Mouse (Mus musculus) bone marrow macrophage, adult 2 months (primary cell): ENCODE results near the gene Uba7. TPM values are rescaled to one million over a fixed set of nuclear protein-coding genes. Genes with fewer than 3 reads are reported as not detected.
A peak's percentile ranks its signal among the peaks of the same experiment; 100 is the strongest.

Experiments used
- H3K27ac ChIP-seq: 2 replicates; pipeline ENCODE4 v1.5.1; 2012; ENCODE audit warnings: low read depth, low read length; ENCODE audit not compliant: insufficient read depth
- H3K4me1 ChIP-seq: 2 replicates; pipeline ENCODE4 v1.6.1; 2012; ENCODE audit warnings: low read length; ENCODE audit not compliant: control insufficient read depth, insufficient read depth
- H3K4me3 ChIP-seq: 2 replicates; pipeline ENCODE4 v1.5.1; 2012; ENCODE audit warnings: mild to moderate bottlenecking, low read length, moderate library complexity; ENCODE audit not compliant: insufficient read depth
- CTCF ChIP-seq: IDR thresholded peaks from 2 replicates; pipeline ENCODE4 v1.5.1; 2012; ENCODE audit warnings: low read depth, mild to moderate bottlenecking, low read length, moderate library complexity
- POLR2A ChIP-seq: IDR thresholded peaks from 2 replicates; pipeline ENCODE4 v1.6.1; 2012; ENCODE audit warnings: mild to moderate bottlenecking, low read depth, low read length, borderline replicate concordance
- polyA plus RNA-seq: library from polyadenylated mRNA; stranded (reverse); fragments of >200 nt; gene quantifications from 2 replicates; pipeline ENCODE4 v1.2.4, GENCODE M21; 2012; ENCODE audit not compliant: missing spikeins, insufficient read depth, insufficient read length

The Uba7 gene
- polyA plus RNA-seq, 1 experiment = 157 TPM

GRCm38 (mm10) chr9:107986376-107986775 lies 11.1 kb downstream of the Uba7 start:
- TF ChIP-seq CTCF (peak; percentile 59), POLR2A (no peak)
- H3K27ac ChIP-seq = no peak overlapping the region
- peaks cover 35% of the 10 kb centered on the region for H3K4me1 ChIP-seq

GRCm38 (mm10) chr9:107987950-107988349 lies 12.6 kb downstream of the Uba7 start:
- TF ChIP-seq POLR2A (no peak), CTCF (no peak)
- Histone ChIP-seq H3K4me3 (no peak overlapping the region), H3K27ac (no peak overlapping the region), H3K4me1 (peaks cover 23% of the 10 kb centered on the region)

More at GRCm38 (mm10) chr9:107986376-107986775, 11.1 kb downstream of the Uba7 start:
- peak overlapping the region; percentile 86 for H3K4me3 ChIP-seq

GRCm38 (mm10) chr9:107992197-107992596 lies 16.9 kb downstream of the Uba7 start, which contains the start of gene Cdhr4:
TSS of gene Cdhr4 (plus strand) at chr9:107992497.
- TF ChIP-seq CTCF (no peak), POLR2A (no peak)
- Histone ChIP-seq H3K4me3 (no peak within 1 kb of the TSS), H3K4me1 (peaks cover 21% of the 10 kb centered on the region), H3K27ac (no peak within 1 kb of the TSS)

GRCm38 (mm10) chr9:107993013-107993412 lies 17.7 kb downstream of the Uba7 start:
- no peak overlapping the region for H3K27ac ChIP-seq
- H3K4me1 ChIP-seq = peaks cover 23% of the 10 kb centered on the region
- TF ChIP-seq POLR2A = no peak
- no peak for TF ChIP-seq CTCF
- H3K4me3 ChIP-seq = no peak overlapping the region

- H3K4me3 ChIP-seq = no peak overlapping the region
- peaks cover 27% of the 10 kb centered on the region for H3K4me1 ChIP-seq
- H3K27ac ChIP-seq = peak overlapping the region; percentile 54
These were observed 19.2 kb downstream of the Uba7 start for GRCm38 (mm10) chr9:107994464-107994863.

GRCm38 (mm10) chr9:107995513-107995912 lies 20.2 kb downstream of the Uba7 start:
- H3K27ac ChIP-seq = no peak overlapping the region
- peaks cover 27% of the 10 kb centered on the region for H3K4me1 ChIP-seq
- TF ChIP-seq CTCF = no peak
- no peak for TF ChIP-seq POLR2A
- H3K4me3 ChIP-seq = no peak overlapping the region

More at GRCm38 (mm10) chr9:107994464-107994863, 19.2 kb downstream of the Uba7 start:
- no peak for TF ChIP-seq CTCF
- no peak for TF ChIP-seq POLR2A

GRCm38 (mm10) chr9:107996049-107996448 lies 20.7 kb downstream of the Uba7 start, which contains the start of gene Gm20662:
TSS of gene Gm20662 (plus strand) at chr9:107996349.
- no peak within 1 kb of the TSS for H3K4me3 ChIP-seq
- peak within 1 kb of the TSS; percentile 22; the same call in 1 of the 2 replicates for H3K27ac ChIP-seq
- peaks cover 27% of the 10 kb centered on the region for H3K4me1 ChIP-seq
- TF ChIP-seq POLR2A (no peak), CTCF (no peak)

- Histone ChIP-seq H3K4me1 (peaks cover 24% of the 10 kb centered on the region), H3K4me3 (peak within 1 kb of the TSS; percentile 85), H3K27ac (peak within 1 kb of the TSS; percentile 57)
- no peak for TF ChIP-seq POLR2A
- TF ChIP-seq CTCF = no peak
These were observed 26.8 kb downstream of the Uba7 start, which contains the start of gene Ip6k1 for GRCm38 (mm10) chr9:108001922-108002770. TSS of gene Ip6k1 (plus strand) at chr9:108002501.

GRCm38 (mm10) chr9:108002778-108003530 lies 27.6 kb downstream of the Uba7 start:
- H3K4me3 ChIP-seq = peak overlapping the region; percentile 85
- peaks cover 22% of the 10 kb centered on the region for H3K4me1 ChIP-seq
- TF ChIP-seq POLR2A (no peak), CTCF (no peak)
- peak overlapping the region; percentile 37 for H3K27ac ChIP-seq

- TF ChIP-seq POLR2A = no peak
- TF ChIP-seq CTCF = no peak
- Histone ChIP-seq H3K27ac (no peak overlapping the region), H3K4me3 (peak overlapping the region; percentile 85), H3K4me1 (peaks cover 23% of the 10 kb centered on the region)
These were observed 28.2 kb downstream of the Uba7 start for GRCm38 (mm10) chr9:108003531-108003890.

- Histone ChIP-seq H3K4me1 (peaks cover 34% of the 10 kb centered on the region), H3K4me3 (no peak overlapping the region), H3K27ac (no peak overlapping the region)
- TF ChIP-seq CTCF (no peak), POLR2A (no peak)
These were observed 32.7 kb downstream of the Uba7 start for GRCm38 (mm10) chr9:108008041-108008440.
